Mouse (Mus musculus): ENCODE measurements around the gene Mical2. TPM values are rescaled to one million over a fixed set of nuclear protein-coding genes. Genes with fewer than 3 reads are reported as not detected.

The Mical2 gene
- total and polyA plus RNA-seq, 3 experiments, result 44.8 to 89.1 (median 87.7) TPM

DNA sequence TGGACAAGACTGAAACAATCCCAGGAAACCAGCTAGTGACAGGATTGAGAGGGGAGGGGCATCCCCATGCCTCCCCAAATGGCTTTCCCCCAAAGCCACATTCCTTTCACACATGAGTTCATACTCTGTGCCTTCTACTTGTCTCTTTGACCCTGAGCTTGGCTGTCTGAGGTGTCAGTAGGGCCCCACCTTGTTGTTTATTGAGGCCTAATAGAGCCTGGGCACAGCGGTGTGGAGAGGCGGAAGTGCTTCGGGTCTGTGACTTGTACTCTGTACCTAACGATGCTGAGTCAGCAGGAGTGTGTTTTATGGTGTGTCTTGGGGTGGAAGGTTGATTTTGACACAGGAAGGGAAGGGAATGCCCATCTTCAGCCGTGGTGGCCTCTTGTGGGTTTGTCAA, 26.4 kb downstream of the Mical2 start:
- Histone ChIP-seq H3K27ac (peak overlapping the region; percentile 36), H3K79me2 (replicated peaks; ENCODE audit: control insufficient read depth, insufficient read depth, low read length) (peaks cover 5% of the 10 kb centered on the region), H3K9ac (ENCODE audit: low read depth, low read length) (no peak overlapping the region), H3K4me1 (ENCODE audit: control insufficient read depth, insufficient read depth, low read length) (peaks cover 29% of the 10 kb centered on the region), H3K36me3 (ENCODE audit: control insufficient read depth, insufficient read depth, low read length) (peaks cover 13% of the 10 kb centered on the region), H3K4me3 (no peak overlapping the region), H3K27me3 (ENCODE audit: control insufficient read depth, insufficient read depth, low read length) (no peaks in the 10 kb centered on the region)
- TF ChIP-seq POLR2A (IDR thresholded peaks at IDR 0.05; ENCODE audit: insufficient read depth, low read depth, low read length) (no peak), CTCF (IDR thresholded peaks at IDR 0.05) (no peak), EP300 (IDR thresholded peaks at IDR 0.05; ENCODE audit: insufficient read depth, low read depth, low read length) (peak; percentile 67; the same call in 1 of the 2 replicates)
- peak in 1 of 2 experiments; percentile 20 for DNase-seq
- intact Hi-C loops (cut with DNase I), result no loop called here
- 35% methylated on average over 5 of the region's 5 CpGs for WGBS

DNA sequence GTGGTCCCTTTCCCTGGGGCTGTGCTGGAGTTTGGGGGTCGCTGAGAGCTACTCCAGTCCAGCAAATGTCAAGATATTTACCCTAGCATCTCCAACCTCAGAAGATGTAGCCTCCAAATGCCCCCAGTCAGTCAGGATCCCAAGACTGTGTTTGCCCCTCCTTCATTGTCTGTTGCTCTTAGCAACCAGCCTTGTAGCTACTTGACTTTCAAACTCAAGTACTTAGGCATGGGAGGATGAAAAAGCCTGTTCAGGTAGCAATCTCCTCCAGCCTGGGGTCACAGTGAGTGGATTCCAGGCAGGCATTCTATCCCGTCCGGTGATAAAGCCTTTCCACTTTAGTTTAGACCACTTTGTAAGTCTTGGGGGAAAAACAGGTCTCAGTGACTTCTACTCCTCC, 28.6 kb downstream of the Mical2 start:
- no peaks in the 10 kb centered on the region for H3K27me3 ChIP-seq (ENCODE audit: control insufficient read depth, insufficient read depth, low read length)
- intact Hi-C loops (cut with DNase I), result no loop called here
- TF ChIP-seq CTCF (IDR thresholded peaks at IDR 0.05) (no peak), EP300 (IDR thresholded peaks at IDR 0.05; ENCODE audit: insufficient read depth, low read depth, low read length) (no peak), POLR2A (IDR thresholded peaks at IDR 0.05; ENCODE audit: insufficient read depth, low read depth, low read length) (no peak)
- peaks cover 13% of the 10 kb centered on the region for H3K36me3 ChIP-seq (ENCODE audit: control insufficient read depth, insufficient read depth, low read length)
- 88% methylated on average over 3 of the region's 3 CpGs for WGBS
- H3K4me3 ChIP-seq, result no peak overlapping the region
- DNase-seq, result no peak
- peaks cover 6% of the 10 kb centered on the region for H3K79me2 ChIP-seq (replicated peaks; ENCODE audit: control insufficient read depth, insufficient read depth, low read length)
- no peak overlapping the region for H3K9ac ChIP-seq (ENCODE audit: low read depth, low read length)
- H3K4me1 ChIP-seq (ENCODE audit: control insufficient read depth, insufficient read depth, low read length), result peaks cover 26% of the 10 kb centered on the region
- no peak overlapping the region for H3K27ac ChIP-seq

DNA sequence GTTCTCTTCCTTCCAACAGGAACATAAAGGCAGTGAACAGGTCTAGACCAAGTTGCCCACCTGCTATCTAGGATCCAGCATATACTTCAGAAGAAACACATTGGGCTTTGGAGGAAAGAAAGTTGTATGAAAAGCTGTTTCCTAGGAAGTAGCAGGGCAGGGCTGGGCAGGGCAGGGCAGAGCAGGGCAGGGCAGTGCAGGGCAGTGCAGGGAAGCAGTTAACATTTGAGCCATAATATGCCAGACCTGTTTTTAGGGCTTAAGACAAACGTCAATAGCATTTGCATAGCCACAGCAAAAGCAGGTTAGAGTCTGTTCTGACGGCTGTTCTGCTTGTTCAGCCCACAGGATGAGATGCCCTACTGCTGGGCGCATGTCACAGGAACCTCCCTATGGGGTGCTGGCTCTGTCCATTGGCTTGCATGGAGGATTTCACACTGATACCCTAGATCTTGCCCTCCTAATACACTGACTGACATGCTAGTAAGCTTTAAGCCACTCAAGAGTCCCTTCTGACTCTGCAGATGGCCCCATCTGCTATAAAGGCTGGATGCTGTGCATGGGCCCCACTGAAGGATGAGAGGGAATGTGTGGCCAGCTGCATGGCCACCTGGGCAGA, 29.7 kb downstream of the Mical2 start:
- TF ChIP-seq EP300 (IDR thresholded peaks at IDR 0.05; ENCODE audit: insufficient read depth, low read depth, low read length), result no peak
- no peak for TF ChIP-seq POLR2A (IDR thresholded peaks at IDR 0.05; ENCODE audit: insufficient read depth, low read depth, low read length)
- no peak for TF ChIP-seq CTCF (IDR thresholded peaks at IDR 0.05)
- WGBS, result 62% methylated on average over 3 of the region's 3 CpGs
- intact Hi-C loops (cut with DNase I), result no loop called here
- no peak overlapping the region for H3K9ac ChIP-seq (ENCODE audit: low read depth, low read length)
- peaks cover 10% of the 10 kb centered on the region for H3K36me3 ChIP-seq (ENCODE audit: control insufficient read depth, insufficient read depth, low read length)
- peaks cover 6% of the 10 kb centered on the region for H3K79me2 ChIP-seq (replicated peaks; ENCODE audit: control insufficient read depth, insufficient read depth, low read length)
- H3K27ac ChIP-seq, result no peak overlapping the region
- H3K4me1 ChIP-seq (ENCODE audit: control insufficient read depth, insufficient read depth, low read length), result peaks cover 24% of the 10 kb centered on the region
- no peak overlapping the region for H3K4me3 ChIP-seq
- H3K27me3 ChIP-seq (ENCODE audit: control insufficient read depth, insufficient read depth, low read length), result no peaks in the 10 kb centered on the region
- DNase-seq, result no peak

DNA sequence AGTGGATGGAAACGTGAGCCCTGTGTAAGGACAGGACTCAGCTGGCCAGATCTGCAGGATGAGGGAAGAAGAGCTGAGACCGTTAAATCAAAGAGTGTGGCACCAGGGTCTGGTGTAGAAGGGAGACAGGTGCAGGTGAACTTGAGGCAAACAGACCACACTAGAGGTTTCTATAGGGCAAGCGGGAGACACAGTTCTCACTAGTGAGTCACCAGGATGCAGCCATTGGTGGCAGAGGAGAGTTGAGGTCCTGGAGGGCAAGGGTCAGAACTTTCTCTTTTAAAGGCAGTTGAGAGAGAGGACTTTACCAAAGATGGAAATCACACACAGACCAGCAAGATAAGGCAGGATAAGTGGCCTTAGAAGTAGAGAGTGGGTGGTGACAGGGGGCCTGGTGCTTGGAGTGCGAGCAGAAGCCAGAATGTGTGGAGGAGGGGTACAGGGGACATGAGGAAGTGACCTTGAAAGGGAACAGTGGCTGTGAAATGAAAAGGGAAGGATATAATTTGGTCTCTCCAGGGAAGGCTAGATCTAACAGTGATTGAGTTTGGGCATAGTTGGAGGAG, 32.8 kb downstream of the Mical2 start:
- H3K4me1 ChIP-seq (ENCODE audit: control insufficient read depth, insufficient read depth, low read length), result peaks cover 18% of the 10 kb centered on the region
- no peak overlapping the region; the same call in 1 of the 2 replicates for H3K9ac ChIP-seq (ENCODE audit: low read depth, low read length)
- H3K79me2 ChIP-seq (replicated peaks; ENCODE audit: control insufficient read depth, insufficient read depth, low read length), result peaks cover 8% of the 10 kb centered on the region
- intact Hi-C loops (cut with DNase I), result loop anchor here (2.0 kb wide), 1 partner anchor 16 kb away; no protein-coding TSS in a partner anchor
- no peak for DNase-seq
- whole genome bisulfite sequencing, result 54% methylated on average over 4 of the region's 4 CpGs
- peak overlapping the region; percentile 15; the same call in 1 of the 2 replicates for H3K27ac ChIP-seq
- peaks cover 2% of the 10 kb centered on the region for H3K36me3 ChIP-seq (ENCODE audit: control insufficient read depth, insufficient read depth, low read length)
- TF ChIP-seq EP300 (IDR thresholded peaks at IDR 0.05; ENCODE audit: insufficient read depth, low read depth, low read length), result no peak
- TF ChIP-seq POLR2A (IDR thresholded peaks at IDR 0.05; ENCODE audit: insufficient read depth, low read depth, low read length), result no peak
- TF ChIP-seq CTCF (IDR thresholded peaks at IDR 0.05), result no peak
- no peaks in the 10 kb centered on the region for H3K27me3 ChIP-seq (ENCODE audit: control insufficient read depth, insufficient read depth, low read length)
- no peak overlapping the region for H3K4me3 ChIP-seq

DNA sequence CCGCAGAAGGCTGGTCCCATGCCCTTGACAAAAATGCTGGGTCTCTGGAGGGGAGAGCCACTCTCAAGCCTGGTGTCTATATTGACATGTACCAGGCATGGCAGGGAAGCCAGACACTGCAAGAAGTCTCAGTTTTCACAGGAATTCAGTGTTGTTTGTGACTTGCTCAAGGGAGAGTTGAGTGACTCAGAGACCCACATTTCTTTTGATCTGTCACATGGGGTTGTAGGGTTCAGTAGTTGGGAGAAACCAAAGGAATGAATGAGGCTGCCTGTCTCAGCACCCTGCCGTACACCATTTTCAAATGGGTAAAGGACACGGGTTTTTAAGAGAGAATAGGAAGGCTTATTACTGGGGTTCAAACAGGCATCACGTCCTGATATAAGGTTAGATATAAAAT, 33.6 kb downstream of the Mical2 start:
- Histone ChIP-seq H3K79me2 (replicated peaks; ENCODE audit: control insufficient read depth, insufficient read depth, low read length) (peaks cover 9% of the 10 kb centered on the region), H3K9ac (ENCODE audit: low read depth, low read length) (no peak overlapping the region), H3K4me1 (ENCODE audit: control insufficient read depth, insufficient read depth, low read length) (peaks cover 19% of the 10 kb centered on the region), H3K27ac (no peak overlapping the region; the same call in 1 of the 2 replicates), H3K36me3 (ENCODE audit: control insufficient read depth, insufficient read depth, low read length) (peaks cover 4% of the 10 kb centered on the region), H3K27me3 (ENCODE audit: control insufficient read depth, insufficient read depth, low read length) (no peaks in the 10 kb centered on the region), H3K4me3 (no peak overlapping the region)
- DNase-seq, result no peak
- intact Hi-C loops (cut with DNase I), result loop anchor here (2.0 kb wide), 1 partner anchor 16 kb away; no protein-coding TSS in a partner anchor
- WGBS, result 87% methylated on average over 4 of the region's 4 CpGs
- TF ChIP-seq POLR2A (IDR thresholded peaks at IDR 0.05; ENCODE audit: insufficient read depth, low read depth, low read length) (no peak), CTCF (IDR thresholded peaks at IDR 0.05) (no peak), EP300 (IDR thresholded peaks at IDR 0.05; ENCODE audit: insufficient read depth, low read depth, low read length) (no peak)

DNA sequence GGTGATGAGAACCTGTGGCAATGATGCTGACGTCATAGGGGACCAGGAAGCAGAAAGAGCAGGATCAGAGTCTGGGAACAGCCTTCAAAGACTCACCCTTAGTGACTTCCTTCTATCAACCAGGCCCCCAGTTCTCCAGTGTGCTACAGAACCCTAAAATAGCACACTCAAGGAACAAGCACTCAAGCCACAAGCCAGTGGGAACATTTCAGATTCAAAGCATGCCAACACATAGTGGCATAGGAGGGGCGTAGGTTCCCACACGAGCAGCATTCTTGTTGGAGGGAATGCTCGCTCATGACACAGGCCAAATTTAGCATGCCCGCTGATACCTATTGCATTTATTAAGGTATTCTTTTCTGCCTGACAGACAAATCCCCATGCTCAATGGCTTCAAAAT, 35.5 kb downstream of the Mical2 start:
- TF ChIP-seq CTCF (IDR thresholded peaks at IDR 0.05), result no peak
- TF ChIP-seq EP300 (IDR thresholded peaks at IDR 0.05; ENCODE audit: insufficient read depth, low read depth, low read length), result peak; percentile 94
- Histone ChIP-seq H3K4me3 (no peak overlapping the region), H3K9ac (ENCODE audit: low read depth, low read length) (no peak overlapping the region), H3K27ac (peak overlapping the region; percentile 81), H3K4me1 (ENCODE audit: control insufficient read depth, insufficient read depth, low read length) (peaks cover 22% of the 10 kb centered on the region), H3K79me2 (replicated peaks; ENCODE audit: control insufficient read depth, insufficient read depth, low read length) (peaks cover 7% of the 10 kb centered on the region; the same call in 1 of the 2 replicates), H3K27me3 (ENCODE audit: control insufficient read depth, insufficient read depth, low read length) (no peaks in the 10 kb centered on the region), H3K36me3 (ENCODE audit: control insufficient read depth, insufficient read depth, low read length) (peaks cover 4% of the 10 kb centered on the region)
- 62% methylated on average over 5 of the region's 5 CpGs for WGBS
- intact Hi-C loops (cut with DNase I), result no loop called here
- DNase-seq, result peak in 1 of 2 experiments; percentile 57
